10 mouse cellular contexts compared by ENCODE assay signal in the genomic region with DNA sequence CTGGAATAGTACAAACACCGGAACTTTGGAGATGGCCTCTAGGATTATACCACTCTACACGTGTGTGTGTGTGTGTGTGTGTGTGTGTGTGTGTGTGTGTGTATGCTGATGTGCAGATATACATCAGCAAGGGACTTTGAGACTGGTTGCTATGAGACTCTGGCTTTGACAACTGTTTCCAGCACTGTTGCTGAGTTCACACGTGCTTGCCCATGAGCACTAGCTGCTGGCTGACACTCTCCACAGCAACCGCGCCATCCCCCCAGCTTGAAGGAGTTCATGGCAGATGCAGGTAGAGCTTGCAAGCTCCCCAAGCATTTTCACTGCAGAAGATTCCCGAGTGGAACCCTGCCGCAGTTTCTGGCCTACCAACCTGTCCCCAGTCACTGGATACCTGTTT. TPM values are rescaled to one million over a fixed set of nuclear protein-coding genes. Genes with fewer than 3 reads are reported as not detected.
"Had no signal": no experiment of that assay in that cellular context is flagged by ENCODE, and none has a peak within 500 bp of the region (broad histone marks: within the 10 kb centered on the region; RNA-seq: fewer than 3 reads in every experiment).

No protein-coding gene starts in this region.

- ATAC-seq: lung, postnatal 0 days had no signal

- DNase-seq: kidney, adult 11 months; kidney, adult 9 months; kidney, postnatal 36 days; layer of hippocampus, postnatal 36 days; lung, adult 2 months; lung, postnatal 36 days; midbrain, embryonic 14.5 days; thymus, postnatal 25 days had no signal

RNA-seq across cellular contexts. Expression of a gene that starts 48.3 kb away (rescaled TPM):
- total RNA-seq: megakaryocyte progenitor cell, adult 5-6 weeks had no signal
